Mouse (Mus musculus) midbrain, embryonic 15.5 days (tissue): ENCODE results near the gene Dnttip1. TPM values are rescaled to one million over a fixed set of nuclear protein-coding genes. Genes with fewer than 3 reads are reported as not detected.

Experiments
- ATAC-seq: fragments of 200-750 bp; cut with Nextera tagmentation; replicated peaks from 2 replicates; pipeline ENCODE4 v1.8.0; 2017; ENCODE audit warnings: moderate TSS enrichment
- H3K27ac ChIP-seq: fragments of 300-500 bp; sonication (generic); 2 replicates; pipeline ENCODE4 v1.5.1; 2015; ENCODE audit warnings: mild to moderate bottlenecking, inconsistent platforms
- H3K27me3 ChIP-seq: fragments of 300-500 bp; sonication (generic); replicated peaks from 2 replicates; pipeline ENCODE4 v1.6.1; 2015; ENCODE audit warnings: inconsistent platforms
- H3K36me3 ChIP-seq: fragments of 300-500 bp; sonication (generic); replicated peaks from 2 replicates; pipeline ENCODE4 v1.6.1; 2015; ENCODE audit warnings: inconsistent platforms
- H3K4me1 ChIP-seq: fragments of 300-500 bp; sonication (generic); 2 replicates; pipeline ENCODE4 v1.6.1; 2015; ENCODE audit warnings: inconsistent platforms
- H3K4me2 ChIP-seq: fragments of 300-500 bp; sonication (generic); 2 replicates; pipeline ENCODE4 v1.6.1; 2015; ENCODE audit warnings: inconsistent platforms, mild to moderate bottlenecking, moderate library complexity
- H3K4me3 ChIP-seq: fragments of 300-500 bp; sonication (generic); 2 replicates; pipeline ENCODE4 v1.5.1; 2015; ENCODE audit warnings: mild to moderate bottlenecking, inconsistent platforms
- H3K9ac ChIP-seq: fragments of 300-500 bp; sonication (generic); 2 replicates; pipeline ENCODE4 v1.6.1; 2015; ENCODE audit warnings: mild to moderate bottlenecking, inconsistent platforms
- H3K9me3 ChIP-seq: fragments of 300-500 bp; sonication (generic); 2 replicates; pipeline ENCODE4 v1.6.1; 2016; ENCODE audit warnings: inconsistent platforms
- WGBS: fragments of 180-500 bp; shearing (Covaris S2); methylation state at CpG from one replicate; pipeline ENCODE4 v1.1.7; 2015; ENCODE audit warnings: mixed read lengths; 5-methylcytosine and 5-hydroxymethylcytosine counted together
- polyA plus RNA-seq: library from polyadenylated mRNA; unstranded; fragments of >200 nt; fragmentation: Nextera tagmentation; extraction: Ambion mirVana; gene quantifications from 2 replicates; pipeline ENCODE4 v1.2.1, GENCODE M21; 2015

Dnttip1 gene
- polyA plus RNA-seq, 1 experiment from 2014 or later = 52.7 TPM

GRCm38 (mm10) chr2:164773989-164774364 lies 28.2 kb downstream of the Dnttip1 start:
- ATAC-seq = no peak
- Histone ChIP-seq H3K27ac (no peak overlapping the region), H3K4me1 (peaks cover 17% of the 10 kb centered on the region), H3K27me3 (no peaks in the 10 kb centered on the region), H3K36me3 (no peaks in the 10 kb centered on the region), H3K4me3 (no peak overlapping the region), H3K4me2 (no peak overlapping the region), H3K9me3 (no peaks in the 10 kb centered on the region), H3K9ac (no peak overlapping the region)
- WGBS = 87% methylated on average over 5 of the region's 5 CpGs

GRCm38 (mm10) chr2:164776130-164776529 lies 30.3 kb downstream of the Dnttip1 start:
- no peaks in the 10 kb centered on the region for H3K9me3 ChIP-seq
- no peak for ATAC-seq
- no peak overlapping the region for H3K27ac ChIP-seq
- H3K4me2 ChIP-seq = no peak overlapping the region
- H3K4me1 ChIP-seq = peaks cover 2% of the 10 kb centered on the region
- WGBS = 91% methylated on average over 6 of the region's 6 CpGs
- H3K36me3 ChIP-seq = no peaks in the 10 kb centered on the region
- no peak overlapping the region for H3K9ac ChIP-seq
- no peak overlapping the region for H3K4me3 ChIP-seq
- H3K27me3 ChIP-seq = no peaks in the 10 kb centered on the region

GRCm38 (mm10) chr2:164776801-164777200 lies 31.0 kb downstream of the Dnttip1 start:
- Histone ChIP-seq H3K27ac (no peak overlapping the region), H3K4me2 (no peak overlapping the region), H3K36me3 (no peaks in the 10 kb centered on the region), H3K27me3 (no peaks in the 10 kb centered on the region), H3K9me3 (no peaks in the 10 kb centered on the region), H3K4me3 (no peak overlapping the region), H3K9ac (no peak overlapping the region), H3K4me1 (no peaks in the 10 kb centered on the region)
- ATAC-seq = no peak
- 70% methylated on average over 17 of the region's 17 CpGs for WGBS

GRCm38 (mm10) chr2:164777246-164778014 lies 31.6 kb downstream of the Dnttip1 start:
- ATAC-seq = no peak
- Histone ChIP-seq H3K27ac (no peak overlapping the region), H3K9me3 (no peaks in the 10 kb centered on the region), H3K4me1 (no peaks in the 10 kb centered on the region), H3K4me2 (no peak overlapping the region), H3K9ac (no peak overlapping the region), H3K27me3 (no peaks in the 10 kb centered on the region), H3K4me3 (no peak overlapping the region), H3K36me3 (no peaks in the 10 kb centered on the region)
- 85% methylated on average over 30 of the region's 30 CpGs for WGBS

- H3K27ac ChIP-seq = no peak overlapping the region
- no peak overlapping the region for H3K4me3 ChIP-seq
- no peak overlapping the region for H3K9ac ChIP-seq
- H3K4me1 ChIP-seq = no peaks in the 10 kb centered on the region
- H3K36me3 ChIP-seq = no peaks in the 10 kb centered on the region
- WGBS = 90% methylated on average over 11 of the region's 11 CpGs
- H3K27me3 ChIP-seq = no peaks in the 10 kb centered on the region
- no peak overlapping the region for H3K4me2 ChIP-seq
- H3K9me3 ChIP-seq = no peaks in the 10 kb centered on the region
- no peak for ATAC-seq
Observed at GRCm38 (mm10) chr2:164778015-164778287, 32.2 kb downstream of the Dnttip1 start.

- H3K4me3 ChIP-seq = no peak overlapping the region
- no peaks in the 10 kb centered on the region for H3K9me3 ChIP-seq
- no peaks in the 10 kb centered on the region for H3K27me3 ChIP-seq
- no peaks in the 10 kb centered on the region for H3K4me1 ChIP-seq
- no peak overlapping the region for H3K4me2 ChIP-seq
- ATAC-seq = no peak
- WGBS = 81% methylated on average over 7 of the region's 7 CpGs
- H3K9ac ChIP-seq = no peak overlapping the region
- H3K36me3 ChIP-seq = no peaks in the 10 kb centered on the region
- H3K27ac ChIP-seq = no peak overlapping the region
Observed at GRCm38 (mm10) chr2:164778809-164779208, 33.0 kb downstream of the Dnttip1 start.

- 71% methylated on average over 8 of the region's 8 CpGs for WGBS
- Histone ChIP-seq H3K9ac (no peak within 1 kb of the TSS), H3K4me3 (no peak within 1 kb of the TSS), H3K4me1 (peaks cover under 1% of the 10 kb centered on the region; the same call in 1 of the 2 replicates), H3K36me3 (no peaks in the 10 kb centered on the region), H3K9me3 (no peaks in the 10 kb centered on the region), H3K4me2 (no peak within 1 kb of the TSS), H3K27ac (no peak within 1 kb of the TSS), H3K27me3 (no peaks in the 10 kb centered on the region)
- ATAC-seq = no peak
Observed at GRCm38 (mm10) chr2:164779481-164780086, 33.8 kb downstream of the Dnttip1 start, which contains the start of gene Tnnc2. Gene Tnnc2 (minus strand): TSS chr2:164779967.

GRCm38 (mm10) chr2:164781876-164782275 lies 36.1 kb downstream of the Dnttip1 start:
- H3K9me3 ChIP-seq = no peaks in the 10 kb centered on the region
- ATAC-seq = no peak
- no peak overlapping the region for H3K27ac ChIP-seq
- no peaks in the 10 kb centered on the region for H3K36me3 ChIP-seq
- H3K4me1 ChIP-seq = peaks cover 16% of the 10 kb centered on the region
- no peak overlapping the region for H3K4me2 ChIP-seq
- no peak overlapping the region for H3K9ac ChIP-seq
- H3K27me3 ChIP-seq = no peaks in the 10 kb centered on the region
- H3K4me3 ChIP-seq = no peak overlapping the region
- 70% methylated on average over 4 of the region's 4 CpGs for WGBS

- no peak overlapping the region for H3K27ac ChIP-seq
- 80% methylated on average over 7 of the region's 7 CpGs for WGBS
- H3K9me3 ChIP-seq = no peaks in the 10 kb centered on the region
- H3K36me3 ChIP-seq = no peaks in the 10 kb centered on the region
- ATAC-seq = no peak
- H3K4me3 ChIP-seq = no peak overlapping the region
- H3K27me3 ChIP-seq = no peaks in the 10 kb centered on the region
- H3K4me1 ChIP-seq = peaks cover 24% of the 10 kb centered on the region
- H3K4me2 ChIP-seq = no peak overlapping the region
- H3K9ac ChIP-seq = no peak overlapping the region
Observed at GRCm38 (mm10) chr2:164783926-164784581, 38.3 kb downstream of the Dnttip1 start.

- Histone ChIP-seq H3K4me3 (peak overlapping the region; percentile 57), H3K4me2 (peak overlapping the region; percentile 88), H3K9ac (peak overlapping the region; percentile 67; the same call in 1 of the 2 replicates), H3K27me3 (no peaks in the 10 kb centered on the region), H3K9me3 (no peaks in the 10 kb centered on the region), H3K36me3 (no peaks in the 10 kb centered on the region), H3K4me1 (peaks cover 24% of the 10 kb centered on the region), H3K27ac (peak overlapping the region; percentile 71)
- WGBS = 17% methylated on average over 7 of the region's 7 CpGs
- ATAC-seq = no peak
Observed at GRCm38 (mm10) chr2:164784869-164785420, 39.2 kb downstream of the Dnttip1 start.

- H3K4me3 ChIP-seq = peak within 1 kb of the TSS; percentile 57
Observed at GRCm38 (mm10) chr2:164785481-164786387, 40.0 kb downstream of the Dnttip1 start, which contains the start of gene Snx21. Gene Snx21 (plus strand): TSS chr2:164785823.

More at GRCm38 (mm10) chr2:164785481-164786387, 40.0 kb downstream of the Dnttip1 start, which contains the start of gene Snx21:
- peak within 1 kb of the TSS; percentile 88 for H3K4me2 ChIP-seq
- H3K27me3 ChIP-seq = no peaks in the 10 kb centered on the region
- WGBS = under 1% methylated on average over 82 of the region's 89 CpGs
- H3K36me3 ChIP-seq = no peaks in the 10 kb centered on the region
- peak; percentile 85 for ATAC-seq
- peaks cover 24% of the 10 kb centered on the region for H3K4me1 ChIP-seq
- H3K9ac ChIP-seq = peak within 1 kb of the TSS; percentile 67
- no peaks in the 10 kb centered on the region for H3K9me3 ChIP-seq
- peak within 1 kb of the TSS; percentile 71 for H3K27ac ChIP-seq
